Mouse (Mus musculus) common myeloid progenitor, adult 5-6 weeks (primary cell): ENCODE measurements around the gene Spag4. TPM values are rescaled to one million over a fixed set of nuclear protein-coding genes. Genes with fewer than 3 reads are reported as not detected.
A peak's percentile ranks its signal among the peaks of the same experiment; 100 is the strongest.
"Not testable (repeated sequence)": the region's sequence is repeated elsewhere in the genome, so short reads cannot be mapped to it uniquely, and the experiment has no call there.

Experiments
- ATAC-seq: replicated peaks from 2 replicates; pipeline ENCODE4 v1.8.0; 2016; ENCODE audit warnings: low read depth, mild to moderate bottlenecking, moderate TSS enrichment, inconsistent platforms; ENCODE audit not compliant: poor library complexity, severe bottlenecking
- total RNA-seq: library from RNA; stranded (forward); fragments of 200-1000, 187-1606 nt; gene quantifications from 2 replicates; pipeline ENCODE4 v1.2.3, GENCODE M21; 2017

Gene Spag4
- total RNA-seq, 1 experiment from 2014 or later = 2.6 TPM

DNA sequence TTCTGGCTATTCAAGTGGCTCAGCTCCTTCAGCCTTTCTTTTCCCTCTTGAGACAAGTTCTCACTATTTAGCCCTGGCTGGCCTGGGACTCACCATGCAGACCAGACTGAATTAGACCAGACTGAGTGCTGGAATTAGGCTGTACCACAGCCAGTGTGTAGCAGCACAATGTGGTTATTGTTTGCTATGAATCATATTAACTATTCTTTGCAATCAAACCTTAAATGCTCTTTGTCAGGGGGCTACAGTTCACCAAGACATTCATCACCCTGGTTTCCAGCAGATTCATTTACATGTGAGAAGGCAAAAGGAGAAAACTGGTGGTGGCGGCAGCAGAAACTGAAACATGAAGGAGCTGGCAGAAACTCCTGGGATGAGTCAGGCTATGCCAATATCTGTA is 24.8 kb downstream of the Spag4 start:
- no peak for ATAC-seq

- ATAC-seq = no peak
Observed at GRCm38 (mm10) chr2:156091926-156092325, 27.0 kb downstream of the Spag4 start.

DNA sequence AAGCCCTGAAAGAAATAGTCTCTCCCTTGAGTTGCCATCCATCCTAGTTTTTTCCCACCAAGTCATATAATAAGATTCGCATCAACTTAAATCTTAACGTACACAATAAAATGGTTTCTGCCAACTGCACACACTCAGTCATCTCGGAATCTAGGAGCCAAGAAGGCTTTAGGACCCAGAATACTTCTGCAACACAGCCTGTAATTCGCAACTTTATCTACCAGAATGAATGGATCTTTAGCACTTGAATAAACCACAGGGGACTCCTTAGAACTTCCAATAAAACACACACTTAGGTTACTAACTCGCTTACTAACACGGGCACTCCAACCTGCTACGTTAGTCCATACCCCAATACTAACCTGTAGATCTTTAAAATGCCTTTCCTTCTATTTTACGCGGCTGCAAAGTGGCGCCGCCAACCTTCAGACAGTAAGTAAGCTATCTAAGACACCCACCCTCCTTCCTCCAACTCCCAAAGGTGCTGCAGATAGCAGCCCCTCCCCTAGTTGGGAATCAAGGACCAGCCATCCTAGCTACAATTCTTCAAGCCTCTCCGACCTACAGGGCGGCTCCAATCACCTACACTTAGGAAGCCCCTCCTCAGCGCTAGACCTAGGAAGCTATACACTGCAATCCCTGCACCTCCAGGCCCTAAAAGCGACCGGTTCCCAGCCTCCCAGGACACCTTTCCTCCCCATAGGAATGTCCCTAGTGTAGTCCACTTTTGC is 45.8 kb downstream of the Spag4 start:
- ATAC-seq = peak; percentile 43; the same call in 1 of the 2 replicates

DNA sequence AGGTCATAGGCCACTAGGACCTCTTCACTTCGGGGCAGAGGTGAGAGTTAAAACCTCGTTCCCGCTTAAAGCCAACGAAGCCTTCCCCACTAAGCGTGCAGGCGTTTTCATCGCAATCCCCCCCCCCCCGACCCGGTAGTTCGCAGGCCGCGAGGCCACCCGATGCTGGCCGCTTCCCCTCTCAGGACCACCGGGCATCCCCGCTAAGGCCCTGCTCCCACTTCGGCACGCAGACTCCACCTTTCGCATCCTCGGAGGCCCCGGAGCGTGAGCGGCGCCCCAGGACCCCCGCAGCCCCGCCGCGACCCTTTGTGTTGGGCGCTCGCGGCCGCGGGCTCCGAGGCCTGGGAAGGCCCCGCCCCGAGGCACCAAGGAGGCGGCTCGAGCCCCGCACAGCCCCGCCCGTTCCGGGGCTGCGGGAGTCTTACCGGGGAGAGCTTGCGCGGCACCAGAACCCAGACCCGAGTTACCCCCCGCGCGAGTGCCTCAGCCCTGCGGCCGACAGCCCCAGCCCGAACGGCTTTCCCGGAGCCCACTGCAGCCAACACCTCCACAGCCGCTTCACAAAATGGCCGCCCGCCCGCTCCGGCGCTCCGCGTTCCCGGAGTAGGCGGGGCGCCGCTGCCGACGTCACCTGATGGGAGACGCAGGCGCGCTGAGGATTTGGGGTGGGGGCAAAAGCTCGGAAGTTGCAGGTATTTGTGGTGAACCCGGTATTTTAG is 46.5 kb downstream of the Spag4 start, which contains the start of the genes Cpne1 and Rbm12:
Gene Cpne1 (minus strand): TSS at position 608 of the 722 bp plus-strand sequence.
Gene Rbm12 (minus strand): TSS at position 621 of the 722 bp plus-strand sequence.
- ATAC-seq = peak; percentile 91

- not testable (repeated sequence) for ATAC-seq
Observed at GRCm38 (mm10) chr2:156112080-156112423, 47.1 kb downstream of the Spag4 start.

- no peak for ATAC-seq
Observed at GRCm38 (mm10) chr2:156119566-156119965, 54.6 kb downstream of the Spag4 start.

Other genes starting within 250 kb of the Spag4 start
- 12.5 and 15.3 TPM in 2 replicates for gene BC029722, start 245.7 kb upstream of the Spag4 start, total RNA-seq
- gene Eif6, start 238.2 kb upstream of the Spag4 start, total RNA-seq = 49.4 and 83.3 TPM in 2 replicates
- not detected in 2 replicates for gene Fam83c, start 230.3 kb upstream of the Spag4 start, total RNA-seq
- 58.5 and 105 TPM in 2 replicates for gene Uqcc1, start 134.9 kb upstream of the Spag4 start, total RNA-seq
- gene Gm15557, start 124.4 kb upstream of the Spag4 start, total RNA-seq = not detected in 2 replicates
- not detected in 2 replicates for gene Gdf5, start 119.8 kb upstream of the Spag4 start, total RNA-seq
- 36.6 and 46.4 TPM in 2 replicates for gene Cep250, start 108.7 kb upstream of the Spag4 start, total RNA-seq
- 4.3 TPM in 1 of 2 replicates, not detected in the other for gene 6430550D23Rik, start 57.2 kb upstream of the Spag4 start, total RNA-seq
- gene Ergic3, start 57.1 kb upstream of the Spag4 start, total RNA-seq = 55.3 and 84.7 TPM in 2 replicates
- gene Fer1l4, start 12.2 kb upstream of the Spag4 start, total RNA-seq = not detected in 2 replicates
- gene Cpne1, start 46.8 kb downstream of the Spag4 start, total RNA-seq = 19.7 and 22.7 TPM in 2 replicates
- 41.2 and 51.7 TPM in 2 replicates for gene Rbm12, start 46.8 kb downstream of the Spag4 start, total RNA-seq
- gene Gm28036, start 61.9 kb downstream of the Spag4 start, total RNA-seq = 32.1 and 33.0 TPM in 2 replicates
- gene Romo1, start 78.9 kb downstream of the Spag4 start, total RNA-seq = 15.8 and 28.5 TPM in 2 replicates
- 43.2 and 47.0 TPM in 2 replicates for gene Nfs1, start 79.0 kb downstream of the Spag4 start, total RNA-seq
- 689 and 779 TPM in 2 replicates for gene Rbm39, start 115.1 kb downstream of the Spag4 start, total RNA-seq
- gene Phf20, start 131.3 kb downstream of the Spag4 start, total RNA-seq = 75.0 and 79.0 TPM in 2 replicates
- 5.8 and 6.7 TPM in 2 replicates for gene Cnbd2, start 247.1 kb downstream of the Spag4 start, total RNA-seq
- gene Scand1, start 247.5 kb downstream of the Spag4 start, total RNA-seq = 4.9 and 12.3 TPM in 2 replicates